Mouse (Mus musculus) skeletal muscle tissue, postnatal 0 days (tissue): ENCODE measurements around the gene Ppia. TPM values are rescaled to one million over a fixed set of nuclear protein-coding genes. Genes with fewer than 3 reads are reported as not detected.

Experiments
- microRNA-seq, 2 experiments: library from miRNA; unstranded; fragments of <30 nt; microRNA quantifications; one replicate each; pipeline ENCODE4; 2016
- polyA plus RNA-seq: library from polyadenylated mRNA; unstranded; fragments of >200 nt; fragmentation: Nextera tagmentation; extraction: Ambion mirVana; gene quantifications from 2 replicates; pipeline ENCODE4 v1.2.1, GENCODE M21; 2015

The Ppia gene
- polyA plus RNA-seq, result 2,482 and 2,823 TPM in 2 replicates

DNA sequence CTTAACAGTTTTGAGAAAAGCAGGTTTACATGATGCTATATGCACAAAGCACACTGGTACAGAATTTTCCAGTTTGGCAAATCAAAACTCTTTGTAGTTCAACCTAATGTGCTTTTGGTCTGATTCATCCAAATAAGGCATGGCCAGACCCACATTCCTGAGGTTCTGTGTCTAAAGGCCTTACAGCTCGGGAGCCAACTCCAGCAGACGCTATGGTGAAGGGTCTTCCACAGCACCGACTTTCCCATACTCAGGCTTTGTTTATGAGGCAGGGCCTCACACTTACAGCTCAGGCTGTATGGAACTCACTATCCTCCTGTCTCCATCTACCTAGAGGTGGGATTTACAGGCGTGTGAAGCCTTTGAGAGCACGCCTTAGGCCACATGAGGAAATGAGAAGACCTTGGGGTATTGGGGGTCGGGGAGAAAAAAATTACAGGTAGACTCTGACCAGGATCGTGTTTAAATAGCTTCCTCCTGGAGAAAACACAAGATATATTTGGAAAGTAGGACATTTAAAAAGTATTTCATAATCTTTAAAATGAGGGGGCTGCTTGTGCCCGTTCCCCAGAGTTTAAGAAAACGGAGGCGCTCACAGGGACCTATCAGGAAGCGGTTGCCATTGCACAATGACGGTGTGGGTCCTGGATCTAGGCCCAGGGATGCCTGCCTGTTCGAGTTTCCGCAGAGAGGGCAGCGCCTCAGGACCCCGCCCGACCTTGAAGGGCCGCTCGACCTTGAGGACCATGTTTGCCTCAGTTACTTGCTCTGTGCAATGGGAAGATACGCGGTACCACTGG is at the start of gene Ppia:
Gene Ppia, plus strand, starts transcription at position 693 of the 800 bp plus-strand sequence.

DNA sequence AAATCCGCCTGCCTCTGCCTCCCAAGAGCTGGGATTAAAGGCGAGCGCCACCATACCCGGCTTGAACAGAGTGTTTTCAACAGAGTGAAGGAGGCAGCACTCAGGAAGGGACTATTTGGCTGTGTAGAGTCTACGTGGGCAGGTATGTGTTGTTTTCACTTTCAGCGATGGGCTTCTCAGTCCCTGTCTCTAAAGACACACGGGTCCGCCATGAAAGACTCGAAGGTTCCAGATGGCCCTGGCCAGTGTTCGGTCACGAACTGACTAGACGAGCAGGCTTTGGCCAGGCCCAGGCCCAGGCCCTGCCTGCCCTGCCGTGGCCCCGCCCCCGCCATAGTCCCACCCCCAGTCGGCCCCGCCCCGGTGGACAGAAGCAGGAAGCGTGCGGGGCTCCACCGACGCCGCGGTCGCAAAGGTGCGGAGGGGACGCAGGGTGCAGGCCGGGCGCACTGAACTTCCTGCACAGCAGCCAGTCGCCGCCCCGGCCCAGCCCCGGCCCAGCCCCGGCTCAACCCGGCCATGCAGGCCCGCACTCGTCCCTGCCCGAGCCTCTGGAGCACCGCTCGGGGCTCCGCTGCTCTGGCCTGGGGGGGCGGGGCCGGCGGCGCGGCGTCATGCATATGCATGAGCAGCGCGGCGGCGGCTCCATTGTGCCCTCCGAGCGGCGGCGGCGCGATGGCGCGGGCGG is 26.4 kb upstream of the Ppia start, which contains the start of gene Zmiz2:
Gene Zmiz2, plus strand, starts transcription at position 349 of the 688 bp plus-strand sequence.

DNA sequence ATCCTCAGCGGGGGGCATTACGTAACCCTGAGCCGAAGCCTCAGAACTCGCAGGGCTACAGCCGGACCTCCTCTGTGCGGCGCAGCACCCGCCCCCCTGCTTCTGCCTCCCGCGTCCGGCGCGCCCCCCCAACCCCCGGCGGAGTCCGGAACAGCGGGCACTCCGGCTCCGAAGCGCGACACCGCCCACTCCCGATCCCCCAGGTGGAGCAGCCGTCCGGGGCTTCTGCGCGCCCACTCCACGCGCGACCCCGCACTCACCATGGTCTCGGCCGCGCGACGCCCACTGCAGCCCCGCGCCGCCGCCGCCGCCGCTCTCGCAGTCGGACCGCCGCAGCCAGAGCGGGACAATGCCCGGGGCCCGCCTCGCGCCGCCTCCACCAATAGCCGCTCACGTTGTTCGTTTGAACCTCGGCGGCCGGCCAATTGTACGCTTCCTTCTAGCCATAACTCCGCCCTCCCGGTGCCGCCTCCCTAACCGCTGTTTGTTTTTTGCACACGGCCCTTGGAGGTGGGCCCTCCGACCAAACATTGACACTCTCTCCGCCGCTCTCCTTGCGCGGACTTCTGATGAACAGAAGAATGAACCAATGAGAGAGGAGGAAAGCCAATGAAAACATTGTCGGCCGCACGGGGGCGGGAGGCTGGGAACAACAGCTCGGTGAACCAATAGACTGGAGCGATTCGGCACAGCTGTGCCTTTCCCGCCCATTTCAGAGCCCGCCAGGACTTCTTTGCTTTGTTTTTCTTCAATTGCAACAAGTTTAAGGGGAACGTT is 29.0 kb downstream of the Ppia start, which contains the start of gene H2afv:
Gene H2afv, minus strand, starts transcription at position 367 of the 777 bp plus-strand sequence.

Small RNA genes within 50 kb of the gene (microRNA-seq; reads per million reads assigned to microRNA genes)
- gene Mir7651, result 0.20 to 0.21 reads per million in 2 experiments

Other genes starting within 250 kb of the Ppia start
- 0.13 and 0.32 TPM in 2 replicates for gene A730071L15Rik, start 215.4 kb upstream of the Ppia start, polyA plus RNA-seq
- gene Nudcd3, start 215.0 kb upstream of the Ppia start, polyA plus RNA-seq, result 27.7 and 30.1 TPM in 2 replicates
- 0.07 TPM in 1 of 2 replicates, not detected in the other for gene Npc1l1, start 185.3 kb upstream of the Ppia start, polyA plus RNA-seq
- gene Ddx56, start 147.7 kb upstream of the Ppia start, polyA plus RNA-seq, result 46.7 and 50.0 TPM in 2 replicates
- 98.0 and 103 TPM in 2 replicates for gene Tmed4, start 140.6 kb upstream of the Ppia start, polyA plus RNA-seq
- 142 and 144 TPM in 2 replicates for gene Ogdh, start 123.8 kb upstream of the Ppia start, polyA plus RNA-seq
- gene Zmiz2, start 26.4 kb upstream of the Ppia start, polyA plus RNA-seq, result 4.9 and 5.0 TPM in 2 replicates
- 176 and 188 TPM in 2 replicates for gene H2afv, start 29.0 kb downstream of the Ppia start, polyA plus RNA-seq
- 24.8 and 28.3 TPM in 2 replicates for gene Purb, start 60.5 kb downstream of the Ppia start, polyA plus RNA-seq
- gene Myo1g, start 105.5 kb downstream of the Ppia start, polyA plus RNA-seq, result 1.8 and 2.3 TPM in 2 replicates
- gene Ccm2, start 131.4 kb downstream of the Ppia start, polyA plus RNA-seq, result 51.3 and 56.4 TPM in 2 replicates
- gene Nacad, start 190.6 kb downstream of the Ppia start, polyA plus RNA-seq, result 1.3 and 1.9 TPM in 2 replicates
- gene Tbrg4, start 210.6 kb downstream of the Ppia start, polyA plus RNA-seq, result 40.9 and 43.6 TPM in 2 replicates
- gene Wap, start 223.2 kb downstream of the Ppia start, polyA plus RNA-seq, result not detected in 2 replicates
- 1.8 and 1.9 TPM in 2 replicates for gene Ramp3, start 243.1 kb downstream of the Ppia start, polyA plus RNA-seq